Mouse (Mus musculus) liver, adult (tissue): ENCODE measurements around the gene Hmgxb4.

Experiments used
- GATA4 ChIP-seq: IDR thresholded peaks from 2 replicates; pipeline ENCODE4 v1.6.1; 2014; ENCODE audit warnings: mild to moderate bottlenecking, low read length; ENCODE audit not compliant: insufficient replicate concordance

The Hmgxb4 gene

GRCm38 (mm10) chr8:75000431-75000830 lies 7.3 kb downstream of the Hmgxb4 start:
- TF ChIP-seq GATA4, result no peak

GRCm38 (mm10) chr8:75008826-75009225 lies 15.7 kb downstream of the Hmgxb4 start:
- TF ChIP-seq GATA4, result no peak

- no peak for TF ChIP-seq GATA4
These were observed 20.4 kb downstream of the Hmgxb4 start for GRCm38 (mm10) chr8:75013557-75013956.

DNA sequence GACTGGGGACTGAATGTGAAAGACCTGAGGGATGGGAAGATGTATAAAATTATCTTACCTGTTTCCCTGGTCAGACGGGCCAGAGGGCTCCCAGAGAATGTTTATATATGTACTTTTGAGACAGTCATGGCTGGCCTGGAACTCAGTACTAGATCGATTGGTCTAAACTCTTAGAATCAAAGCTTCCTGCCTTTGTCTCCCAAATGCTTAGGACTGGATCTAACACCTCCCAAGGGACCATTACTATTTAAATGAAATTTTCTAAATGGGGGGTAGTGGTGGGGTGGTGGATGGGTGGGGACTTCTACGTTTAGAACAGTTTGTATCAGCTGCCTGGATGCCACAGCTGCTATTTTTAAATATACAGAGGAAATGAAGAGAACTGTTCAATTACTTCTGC lies 20.8 kb downstream of the Hmgxb4 start:
- TF ChIP-seq GATA4, result no peak

GRCm38 (mm10) chr8:75015981-75016380 lies 22.8 kb downstream of the Hmgxb4 start:
- TF ChIP-seq GATA4, result no peak

DNA sequence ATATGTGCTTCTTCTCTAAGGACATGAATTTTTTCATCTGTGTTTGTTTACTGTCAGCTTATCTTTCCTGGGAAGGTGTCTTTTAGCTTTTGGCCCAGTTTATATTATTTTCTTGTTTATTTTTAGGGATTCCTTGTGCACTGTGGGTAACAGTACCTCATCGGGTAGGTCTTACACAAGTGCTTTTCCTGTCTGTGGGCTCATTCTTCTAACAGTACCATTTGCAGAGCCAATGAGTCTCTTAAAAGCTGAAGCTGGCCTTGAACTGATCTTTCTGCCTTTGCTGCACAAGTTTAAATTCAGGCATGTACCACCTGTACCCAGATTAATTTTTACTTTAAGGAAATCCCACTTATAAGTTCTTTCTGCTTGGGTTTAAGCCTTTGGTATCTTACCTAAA lies 23.3 kb downstream of the Hmgxb4 start:
- no peak for TF ChIP-seq GATA4

- no peak for TF ChIP-seq GATA4
These were observed 25.3 kb downstream of the Hmgxb4 start for GRCm38 (mm10) chr8:75018274-75018972.

GRCm38 (mm10) chr8:75023660-75024316 lies 30.6 kb downstream of the Hmgxb4 start:
- TF ChIP-seq GATA4, result no peak

DNA sequence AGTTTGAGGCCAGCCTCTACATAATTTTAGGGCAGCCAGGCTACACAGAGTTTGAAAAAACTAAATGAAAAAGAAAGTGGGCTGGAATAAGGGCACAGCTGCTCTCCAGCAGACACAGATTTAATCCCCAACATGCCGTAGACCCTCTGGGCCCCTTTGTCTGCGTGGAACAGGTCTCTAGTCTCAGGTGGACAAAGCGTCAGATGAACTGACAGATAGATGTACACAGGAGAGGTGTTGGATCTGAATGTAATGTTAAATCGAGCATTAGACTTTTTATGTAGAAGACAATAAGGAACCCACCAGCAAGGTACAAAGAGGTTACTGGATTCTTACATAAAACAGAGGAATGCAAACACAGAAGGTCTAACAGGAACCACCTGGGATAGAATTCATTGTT lies 32.7 kb downstream of the Hmgxb4 start:
- TF ChIP-seq GATA4, result no peak

GRCm38 (mm10) chr8:75030453-75031024 lies 37.4 kb downstream of the Hmgxb4 start:
- no peak for TF ChIP-seq GATA4

DNA sequence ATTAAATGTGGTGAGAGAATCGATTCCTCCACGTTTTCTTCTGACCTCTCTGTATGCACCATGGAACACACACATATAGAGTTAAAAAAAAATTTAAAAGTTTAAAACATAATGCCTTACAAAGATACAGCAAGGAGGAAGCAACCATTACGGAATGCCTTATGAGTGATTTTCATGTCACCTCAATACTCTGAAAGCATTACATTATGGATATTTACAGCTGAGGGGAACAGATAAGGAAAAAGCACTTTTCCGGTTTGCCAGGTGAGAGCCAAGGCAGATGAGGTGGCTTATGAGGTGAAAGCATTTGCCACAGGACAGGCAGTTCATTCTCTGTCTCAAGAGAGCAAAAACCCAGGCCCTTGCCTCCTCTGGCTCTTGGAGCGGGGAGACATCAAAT lies 39.8 kb downstream of the Hmgxb4 start:
- TF ChIP-seq GATA4, result no peak

- no peak for TF ChIP-seq GATA4
These were observed 40.5 kb downstream of the Hmgxb4 start, which contains the start of gene Tom1 for GRCm38 (mm10) chr8:75033511-75034243. Gene Tom1, plus strand, starts transcription at chr8:75033705.

DNA sequence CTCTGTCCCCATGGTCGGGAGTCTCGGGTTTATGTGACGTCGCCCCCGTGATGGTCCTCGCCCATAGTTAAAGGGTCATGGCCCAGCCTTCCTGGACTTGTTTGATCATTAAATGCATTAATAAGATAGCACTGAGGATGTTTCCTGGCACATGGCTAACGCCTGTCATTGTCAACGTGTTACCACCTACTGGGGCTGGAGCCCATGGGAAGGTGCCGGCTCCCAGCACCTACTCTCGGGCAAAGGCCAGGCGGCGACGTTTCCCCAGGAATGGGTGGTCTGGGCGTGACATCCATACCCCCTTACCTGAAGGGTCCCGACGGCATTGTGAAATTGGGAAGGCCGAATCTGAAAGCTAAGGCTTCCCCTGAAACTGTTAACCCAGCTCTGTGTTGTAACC lies 41.1 kb downstream of the Hmgxb4 start:
- TF ChIP-seq GATA4, result no peak

DNA sequence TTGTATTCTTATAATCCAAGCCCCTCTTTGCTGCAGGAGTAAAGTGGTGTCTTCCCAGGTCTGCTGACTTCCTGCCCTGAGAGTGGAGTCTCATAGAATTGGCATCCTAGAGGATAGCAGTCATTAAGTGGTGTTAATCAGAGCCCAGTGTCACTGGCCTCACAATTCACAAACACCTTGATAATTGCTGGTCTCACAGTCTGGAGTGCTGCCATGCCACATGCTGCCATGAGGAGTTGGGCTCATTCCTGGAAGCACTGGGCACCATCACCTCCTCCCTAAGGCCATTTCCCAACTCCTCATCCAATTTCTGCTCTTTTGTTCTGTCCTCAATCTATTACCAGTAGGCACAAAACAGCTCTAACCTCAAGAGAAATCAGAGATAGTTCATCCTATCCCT lies 42.5 kb downstream of the Hmgxb4 start:
- TF ChIP-seq GATA4, result no peak

DNA sequence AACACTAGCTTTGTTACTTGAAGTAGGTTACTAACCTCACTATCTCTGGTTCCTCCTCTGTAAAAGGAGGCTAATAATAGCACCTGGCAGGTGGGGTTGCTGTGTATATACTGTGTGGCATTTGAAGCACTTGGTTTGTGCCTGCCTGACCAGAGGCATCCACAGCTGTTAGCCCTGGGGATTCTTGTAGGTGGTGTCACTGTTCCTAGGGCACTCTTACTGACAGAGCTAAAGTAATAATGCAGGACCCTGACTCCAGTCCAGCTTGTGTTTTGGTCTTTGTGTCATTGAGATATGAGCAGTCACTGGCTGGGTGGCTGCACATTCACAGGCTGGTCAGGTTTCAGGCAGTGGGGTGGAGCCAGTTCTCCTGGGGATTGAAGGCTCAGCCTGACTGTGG lies 45.3 kb downstream of the Hmgxb4 start:
- TF ChIP-seq GATA4, result no peak

DNA sequence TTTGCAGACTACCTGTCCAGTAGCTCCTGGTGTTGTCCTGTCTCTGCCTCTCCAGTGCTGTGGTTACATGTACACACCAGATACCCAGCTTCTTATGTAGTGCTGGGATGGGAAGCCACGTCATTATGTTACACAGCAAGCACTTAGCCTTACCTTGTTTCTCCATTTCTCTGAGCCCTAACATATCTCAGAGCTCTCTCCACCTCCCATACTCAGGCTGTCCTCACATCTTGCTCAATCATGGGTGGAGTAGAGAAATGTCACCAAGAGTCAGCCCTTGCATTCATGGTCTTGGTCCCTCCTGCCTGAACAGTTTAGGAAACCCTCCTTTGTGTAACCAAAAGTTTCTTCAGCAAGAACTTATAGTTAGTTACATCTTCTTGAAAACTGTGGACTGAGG lies 46.6 kb downstream of the Hmgxb4 start:
- no peak for TF ChIP-seq GATA4
